19 mouse cellular contexts compared by ENCODE assay signal in genomic region chr2:125275617-125276016, GRCm38 (mm10). TPM values are rescaled to one million over a fixed set of nuclear protein-coding genes. Genes with fewer than 3 reads are reported as not detected.
DNase-seq lines count a peak whose midpoint lies in the region; ATAC-seq and TF ChIP-seq lines count a peak whose summit lies in the region.
"Had no signal": no experiment of that assay in that cellular context is flagged by ENCODE, and none has a peak within 500 bp of the region (broad histone marks: within the 10 kb centered on the region; RNA-seq: fewer than 3 reads in every experiment).

No protein-coding gene starts in this region.

- ATAC-seq in forebrain, embryonic 11.5 days (replicated peaks; ENCODE audit: low FRiP score) = no peak
- ATAC-seq in forebrain, embryonic 16.5 days = no peak
- peak; percentile 67 for ATAC-seq in limb, embryonic 13.5 days (ENCODE audit: low FRiP score, low read depth)
- peak; percentile 95 for ATAC-seq in embryonic facial prominence, embryonic 14.5 days (ENCODE audit: low read depth)
- ATAC-seq in stomach, postnatal 0 days (ENCODE audit: low FRiP score, low TSS enrichment) = peak; percentile 35; the same call in 1 of the 2 replicates
- ATAC-seq in liver, postnatal 0 days = no peak
- no peak for ATAC-seq in heart, embryonic 12.5 days (ENCODE audit: insufficient number of reproducible peaks, low FRiP score)
- ATAC-seq: forebrain, embryonic 14.5 days; hindbrain, postnatal 0 days; liver, embryonic 12.5 days had no signal

- 65% methylated on average over 5 of the region's 5 CpGs for WGBS in forebrain, embryonic 11.5 days
- WGBS in forebrain, embryonic 16.5 days = 68% methylated on average over 5 of the region's 5 CpGs
- WGBS in limb, embryonic 13.5 days = 30% methylated on average over 5 of the region's 5 CpGs
- 54% methylated on average over 5 of the region's 5 CpGs for WGBS in limb, embryonic 10.5 days
- WGBS in embryonic facial prominence, embryonic 14.5 days = 20% methylated on average over 5 of the region's 5 CpGs
- WGBS in stomach, postnatal 0 days = 30% methylated on average over 5 of the region's 5 CpGs
- 75% methylated on average over 5 of the region's 5 CpGs for WGBS in liver, postnatal 0 days (ENCODE audit: insufficient replicate concordance)
- 62% methylated on average over 5 of the region's 5 CpGs for WGBS in heart, embryonic 12.5 days

- H3K27me3 ChIP-seq in forebrain, embryonic 11.5 days (ENCODE audit: control insufficient read depth, insufficient read depth, low read length) = no peaks in the 10 kb centered on the region
- H3K27me3 ChIP-seq in forebrain, embryonic 16.5 days (replicated peaks; ENCODE audit: control insufficient read depth, insufficient read depth, low read length) = no peaks in the 10 kb centered on the region
- no peaks in the 10 kb centered on the region for H3K27me3 ChIP-seq in limb, embryonic 13.5 days
- H3K27me3 ChIP-seq in limb, embryonic 10.5 days (ENCODE audit: low read depth, poor library complexity, severe bottlenecking) = no peaks in the 10 kb centered on the region
- H3K27me3 ChIP-seq in embryonic facial prominence, embryonic 14.5 days (replicated peaks; ENCODE audit: control insufficient read depth, insufficient read depth, low read length) = no peaks in the 10 kb centered on the region
- no peaks in the 10 kb centered on the region for H3K27me3 ChIP-seq in stomach, postnatal 0 days (ENCODE audit: control insufficient read depth, insufficient read depth, low read length)
- no peaks in the 10 kb centered on the region for H3K27me3 ChIP-seq in liver, postnatal 0 days (ENCODE audit: insufficient read depth, low read length)
- H3K27me3 ChIP-seq in heart, embryonic 12.5 days (replicated peaks) = no peaks in the 10 kb centered on the region
- H3K27me3 ChIP-seq: liver, embryonic 12.5 days had no signal

- TF ChIP-seq CTCF in stomach, postnatal 0 days (IDR thresholded peaks at IDR 0.05; ENCODE audit: low read depth) = peak; percentile 3; the same call in 1 of the 2 replicates
- no peak for TF ChIP-seq CTCF in liver, postnatal 0 days (IDR thresholded peaks at IDR 0.05; ENCODE audit: low read depth)

- no peaks in the 10 kb centered on the region for H3K9me3 ChIP-seq in forebrain, embryonic 11.5 days (ENCODE audit: control insufficient read depth, low read length)
- 0 out of 2 replicates have a peak, but pooled peaks cover 2% of the 10 kb centered on the region for H3K9me3 ChIP-seq in forebrain, embryonic 16.5 days (ENCODE audit: control insufficient read depth, low read length)
- no peaks in the 10 kb centered on the region for H3K9me3 ChIP-seq in limb, embryonic 13.5 days
- H3K9me3 ChIP-seq in limb, embryonic 10.5 days (replicated peaks) = no peaks in the 10 kb centered on the region
- H3K9me3 ChIP-seq in embryonic facial prominence, embryonic 14.5 days (ENCODE audit: control insufficient read depth, low read length) = no peaks in the 10 kb centered on the region
- H3K9me3 ChIP-seq in stomach, postnatal 0 days (ENCODE audit: control insufficient read depth, low read length) = peaks cover 4% of the 10 kb centered on the region; the same call in 1 of the 2 replicates
- peaks cover 4% of the 10 kb centered on the region; the same call in 1 of the 2 replicates for H3K9me3 ChIP-seq in liver, postnatal 0 days (ENCODE audit: low read length)
- no peaks in the 10 kb centered on the region; the same call in 1 of the 2 replicates for H3K9me3 ChIP-seq in heart, embryonic 12.5 days (replicated peaks)
- H3K9me3 ChIP-seq: liver, embryonic 12.5 days had no signal

- no peak overlapping the region for H3K27ac ChIP-seq in forebrain, embryonic 11.5 days (ENCODE audit: low read depth, low read length)
- no peak overlapping the region for H3K27ac ChIP-seq in forebrain, embryonic 16.5 days (ENCODE audit: low read length)
- H3K27ac ChIP-seq in limb, embryonic 13.5 days = no peak overlapping the region
- no peak overlapping the region for H3K27ac ChIP-seq in limb, embryonic 10.5 days
- peak overlapping the region; percentile 60 for H3K27ac ChIP-seq in embryonic facial prominence, embryonic 14.5 days (replicated peaks; ENCODE audit: low read depth, low read length)
- no peak overlapping the region for H3K27ac ChIP-seq in stomach, postnatal 0 days (replicated peaks)
- H3K27ac ChIP-seq in liver, postnatal 0 days (ENCODE audit: low read depth) = no peak overlapping the region
- H3K27ac ChIP-seq in heart, embryonic 12.5 days (ENCODE audit: poor library complexity, severe bottlenecking) = no peak overlapping the region
- H3K27ac ChIP-seq: hindbrain, postnatal 0 days; liver, embryonic 12.5 days had no signal

- DNase-seq in forebrain, embryonic 11.5 days (ENCODE audit: low spot score) = peak; percentile 33
- no peak for DNase-seq in limb, embryonic 10.5 days (ENCODE audit: low spot score)
- DNase-seq in embryonic facial prominence, embryonic 14.5 days (ENCODE audit: low spot score) = peak; percentile 93
- DNase-seq in stomach, postnatal 0 days (ENCODE audit: low spot score) = no peak
- no peak for DNase-seq in liver, postnatal 0 days
- DNase-seq: adrenal gland, adult 2 months; cerebellum, adult 9-11 months; kidney, adult 11 months; kidney, postnatal 25 days; lung, postnatal 10 days; right cerebral cortex, postnatal 25 days; thymus, postnatal 25 days had no signal

- no peak for TF ChIP-seq EP300 in stomach, postnatal 0 days (optimal IDR thresholded peaks at IDR 0.05)
- TF ChIP-seq EP300 in liver, postnatal 0 days (IDR thresholded peaks at IDR 0.05; ENCODE audit: low read depth) = no peak

- H3K4me3 ChIP-seq in forebrain, embryonic 11.5 days (ENCODE audit: low read depth, low read length) = no peak overlapping the region
- H3K4me3 ChIP-seq in forebrain, embryonic 16.5 days (replicated peaks; ENCODE audit: low read length) = no peak overlapping the region
- H3K4me3 ChIP-seq in limb, embryonic 13.5 days = no peak overlapping the region
- H3K4me3 ChIP-seq in limb, embryonic 10.5 days = no peak overlapping the region
- H3K4me3 ChIP-seq in embryonic facial prominence, embryonic 14.5 days (ENCODE audit: low read depth, low read length) = no peak overlapping the region
- H3K4me3 ChIP-seq in stomach, postnatal 0 days (ENCODE audit: low read depth, low read length) = no peak overlapping the region
- no peak overlapping the region for H3K4me3 ChIP-seq in liver, postnatal 0 days (ENCODE audit: low read depth, low read length)
- H3K4me3 ChIP-seq in heart, embryonic 12.5 days = no peak overlapping the region
- H3K4me3 ChIP-seq: liver, embryonic 12.5 days; megakaryocyte, embryonic 14.5 days had no signal

- no peak overlapping the region for H3K4me2 ChIP-seq in forebrain, embryonic 11.5 days (ENCODE audit: low read depth, low read length, severe bottlenecking)
- H3K4me2 ChIP-seq in forebrain, embryonic 16.5 days (ENCODE audit: low read length) = no peak overlapping the region
- no peak overlapping the region for H3K4me2 ChIP-seq in limb, embryonic 13.5 days (replicated peaks)
- peak overlapping the region; percentile 5; the same call in 1 of the 2 replicates for H3K4me2 ChIP-seq in embryonic facial prominence, embryonic 14.5 days (ENCODE audit: low read depth, low read length)
- H3K4me2 ChIP-seq in stomach, postnatal 0 days (replicated peaks; ENCODE audit: low read depth) = no peak overlapping the region
- no peak overlapping the region for H3K4me2 ChIP-seq in liver, postnatal 0 days (ENCODE audit: low read depth, low read length)
- no peak overlapping the region for H3K4me2 ChIP-seq in heart, embryonic 12.5 days
- H3K4me2 ChIP-seq: liver, embryonic 12.5 days had no signal

- no peaks in the 10 kb centered on the region for H3K4me1 ChIP-seq in forebrain, embryonic 11.5 days (replicated peaks; ENCODE audit: control insufficient read depth, insufficient read depth, low read length)
- no peaks in the 10 kb centered on the region for H3K4me1 ChIP-seq in forebrain, embryonic 16.5 days (replicated peaks; ENCODE audit: control insufficient read depth, insufficient read depth, low read length)
- 0 out of 2 replicates have a peak, but pooled peaks cover 5% of the 10 kb centered on the region for H3K4me1 ChIP-seq in limb, embryonic 13.5 days
- H3K4me1 ChIP-seq in limb, embryonic 10.5 days = 0 out of 2 replicates have a peak, but pooled peaks cover 2% of the 10 kb centered on the region
- H3K4me1 ChIP-seq in embryonic facial prominence, embryonic 14.5 days (ENCODE audit: control insufficient read depth, insufficient read depth, low read length) = peaks cover 12% of the 10 kb centered on the region
- no peaks in the 10 kb centered on the region; the same call in 1 of the 2 replicates for H3K4me1 ChIP-seq in stomach, postnatal 0 days (replicated peaks; ENCODE audit: control insufficient read depth, insufficient read depth)
- no peaks in the 10 kb centered on the region for H3K4me1 ChIP-seq in liver, postnatal 0 days (ENCODE audit: insufficient read depth)
- H3K4me1 ChIP-seq in heart, embryonic 12.5 days (replicated peaks) = peaks cover 8% of the 10 kb centered on the region; the same call in 1 of the 2 replicates
- H3K4me1 ChIP-seq: liver, embryonic 12.5 days had no signal

- no peaks in the 10 kb centered on the region for H3K36me3 ChIP-seq in forebrain, embryonic 11.5 days (ENCODE audit: control insufficient read depth, insufficient read depth, low read length)
- H3K36me3 ChIP-seq in forebrain, embryonic 16.5 days (ENCODE audit: control insufficient read depth, insufficient read depth) = no peaks in the 10 kb centered on the region
- no peaks in the 10 kb centered on the region for H3K36me3 ChIP-seq in limb, embryonic 13.5 days
- H3K36me3 ChIP-seq in limb, embryonic 10.5 days = no peaks in the 10 kb centered on the region
- H3K36me3 ChIP-seq in embryonic facial prominence, embryonic 14.5 days (ENCODE audit: control insufficient read depth, insufficient read depth, low read length) = no peaks in the 10 kb centered on the region
- no peaks in the 10 kb centered on the region for H3K36me3 ChIP-seq in stomach, postnatal 0 days (ENCODE audit: control insufficient read depth, insufficient read depth, low read length)
- no peaks in the 10 kb centered on the region for H3K36me3 ChIP-seq in liver, postnatal 0 days (replicated peaks; ENCODE audit: insufficient read depth, low read length)
- H3K36me3 ChIP-seq in heart, embryonic 12.5 days = no peaks in the 10 kb centered on the region
- H3K36me3 ChIP-seq: liver, embryonic 12.5 days had no signal

- no peak overlapping the region for H3K9ac ChIP-seq in forebrain, embryonic 11.5 days (ENCODE audit: low read length)
- no peak overlapping the region for H3K9ac ChIP-seq in forebrain, embryonic 16.5 days (replicated peaks; ENCODE audit: low read depth, low read length)
- 0 out of 2 replicates have a peak overlapping the region, but pooled peaks have one; percentile 8 for H3K9ac ChIP-seq in limb, embryonic 13.5 days
- no peak overlapping the region for H3K9ac ChIP-seq in embryonic facial prominence, embryonic 14.5 days (ENCODE audit: low read depth, low read length)
- no peak overlapping the region for H3K9ac ChIP-seq in stomach, postnatal 0 days (ENCODE audit: low read length)
- H3K9ac ChIP-seq in liver, postnatal 0 days (replicated peaks) = no peak overlapping the region
- no peak overlapping the region for H3K9ac ChIP-seq in heart, embryonic 12.5 days
- H3K9ac ChIP-seq: liver, embryonic 12.5 days had no signal

RNA-seq across cellular contexts. Expression of gene Dut, which starts 28.6 kb away (rescaled TPM):
- 270 and 288 TPM in 2 replicates for polyA plus RNA-seq in forebrain, embryonic 11.5 days (2014; fragmentation: Nextera tagmentation; extraction: Ambion mirVana)
- 87.9 and 91.3 TPM in 2 replicates for polyA plus RNA-seq in forebrain, embryonic 16.5 days (2015; fragmentation: Nextera tagmentation; extraction: Ambion mirVana)
- 127 and 129 TPM in 2 replicates for polyA plus RNA-seq in limb, embryonic 13.5 days (2015; fragmentation: Nextera tagmentation; extraction: Ambion mirVana)
- polyA plus RNA-seq in limb, embryonic 10.5 days (2016; fragmentation: Nextera tagmentation; extraction: Ambion mirVana) = 257 and 309 TPM in 2 replicates
- polyA plus RNA-seq in embryonic facial prominence, embryonic 14.5 days (2014; fragmentation: Nextera tagmentation; extraction: Ambion mirVana) = 119 and 124 TPM in 2 replicates
- polyA plus RNA-seq in stomach, postnatal 0 days (2015; fragmentation: Nextera tagmentation; extraction: Ambion mirVana) = 50.6 and 53.5 TPM in 2 replicates
- 60.2 and 66.0 TPM in 2 replicates for polyA plus RNA-seq in liver, postnatal 0 days (2015; fragmentation: Nextera tagmentation; extraction: Ambion mirVana)
- 137 and 143 TPM in 2 replicates for polyA plus RNA-seq in heart, embryonic 12.5 days (2016; fragmentation: Nextera tagmentation; extraction: Ambion mirVana)

Comparison
In these comparisons a context has a peak if more than half of its experiments do, and no peak if none do; other contexts are left out.
1. ATAC-seq: peak in limb, embryonic 13.5 days (single experiment), embryonic facial prominence, embryonic 14.5 days (single experiment) and stomach, postnatal 0 days (single experiment); none in forebrain, embryonic 11.5 days (single experiment), forebrain, embryonic 16.5 days (single experiment), liver, postnatal 0 days (single experiment) and heart, embryonic 12.5 days (single experiment).
2. DNase-seq: peak in forebrain, embryonic 11.5 days (single experiment) and embryonic facial prominence, embryonic 14.5 days (single experiment); none in limb, embryonic 10.5 days (single experiment), stomach, postnatal 0 days (single experiment) and liver, postnatal 0 days (single experiment).